Mouse (Mus musculus) neutrophil, adult 65 days (primary cell): Measurements from ENCODE around the gene Pik3r3. TPM values are rescaled to one million over a fixed set of nuclear protein-coding genes. Genes with fewer than 3 reads are reported as not detected.

ENCODE experiments used
- total RNA-seq: library from RNA; stranded (reverse); gene quantifications from 2 replicates; pipeline ENCODE4 v1.2.4, GENCODE M21; 2023

Pik3r3 gene
- total RNA-seq, result 0.47 and 0.64 TPM in 2 replicates

DNA sequence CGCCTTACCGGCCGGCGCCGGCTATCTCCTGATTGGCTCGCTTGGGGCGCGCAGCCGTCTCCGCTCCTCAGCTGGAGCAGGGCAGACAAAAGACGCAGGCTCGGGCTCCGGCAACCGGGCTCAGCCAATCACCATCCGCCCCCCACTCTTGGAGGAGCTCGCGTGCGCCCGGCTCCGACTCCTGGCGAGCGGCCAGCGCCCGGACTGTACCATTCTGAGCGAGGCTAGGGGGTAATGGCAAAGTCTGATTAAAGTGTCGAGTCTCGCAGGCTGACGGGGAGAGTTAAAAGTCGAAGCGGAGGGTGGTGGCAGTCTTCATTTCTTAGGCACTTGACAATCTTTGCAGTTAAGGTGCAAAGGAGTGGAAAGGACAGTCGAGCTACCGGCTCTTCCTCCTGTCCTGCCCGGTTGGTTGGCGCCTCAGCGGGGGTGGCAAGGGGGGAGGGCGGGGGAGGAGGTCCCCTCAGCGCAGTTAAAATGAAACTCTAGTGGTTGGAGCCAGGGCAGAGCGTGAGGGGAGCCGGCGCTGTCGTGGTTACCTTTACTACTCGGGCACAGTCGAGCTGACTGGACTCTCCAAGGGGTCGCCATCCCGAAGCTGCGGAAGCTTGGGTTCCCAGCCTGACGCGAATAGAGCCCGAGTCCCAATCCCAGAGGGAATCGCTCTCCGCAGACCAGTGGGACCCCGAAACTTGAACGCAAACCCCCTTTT, at the start of gene Pik3r3:
Gene Pik3r3, plus strand, starts transcription at position 479 of the 712 bp plus-strand sequence.

DNA sequence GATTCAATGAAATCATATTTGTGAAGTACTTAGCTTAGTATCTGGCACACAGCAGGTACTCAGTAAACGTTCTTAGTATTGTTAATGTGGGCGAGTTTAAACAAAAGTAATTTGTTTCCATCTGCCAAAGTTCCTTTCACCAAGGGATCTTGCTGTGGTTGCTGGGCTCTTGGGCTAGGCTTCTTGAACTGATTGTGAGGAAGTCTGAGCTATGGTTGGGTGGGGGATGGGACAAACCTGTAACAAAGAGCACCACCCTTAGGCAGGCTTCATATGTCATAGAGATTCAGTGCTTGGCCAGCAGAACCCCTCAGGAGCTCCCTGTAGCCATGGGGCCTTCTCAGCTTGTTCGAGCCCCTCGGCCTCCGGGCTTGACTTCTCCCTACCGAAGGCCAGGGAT, 48.3 kb upstream of the Pik3r3 start, which contains the start of the genes 1700042G07Rik and Gm49337:
Gene 1700042G07Rik, plus strand, starts transcription at position 301 of the 400 bp plus-strand sequence.
Gene Gm49337, plus strand, starts transcription at position 313 of the 400 bp plus-strand sequence.

Other genes with a start within 250 kb of the Pik3r3 start
- 0.27 and 3.2 TPM in 2 replicates for gene Faah, start 203.7 kb upstream of the Pik3r3 start, total RNA-seq
- 7.5 and 9.8 TPM in 2 replicates for gene Nsun4, start 167.7 kb upstream of the Pik3r3 start, total RNA-seq
- gene Uqcrh, start 146.5 kb upstream of the Pik3r3 start, total RNA-seq, result 191 and 244 TPM in 2 replicates
- 18.4 and 22.5 TPM in 2 replicates for gene Lrrc41, start 146.3 kb upstream of the Pik3r3 start, total RNA-seq
- 12.9 and 14.0 TPM in 2 replicates for gene Rad54l, start 97.9 kb upstream of the Pik3r3 start, total RNA-seq
- gene Pomgnt1, start 97.8 kb upstream of the Pik3r3 start, total RNA-seq, result 7.2 and 8.5 TPM in 2 replicates
- gene Lurap1, start 70.3 kb upstream of the Pik3r3 start, total RNA-seq, result not detected in 2 replicates
- not detected in 2 replicates for gene Tspan1, start 54.0 kb upstream of the Pik3r3 start, total RNA-seq
- gene 1700042G07Rik, start 48.2 kb upstream of the Pik3r3 start, total RNA-seq, result not detected in 2 replicates
- gene Gm49337, start 48.2 kb upstream of the Pik3r3 start, total RNA-seq, result not detected in 2 replicates
- gene Mast2, start 242.6 kb downstream of the Pik3r3 start, total RNA-seq, result 18.3 and 19.9 TPM in 2 replicates